Mouse (Mus musculus) intestine, postnatal 0 days (tissue): Measurements from ENCODE around the gene Ypel1. TPM values are rescaled to one million over a fixed set of nuclear protein-coding genes. Genes with fewer than 3 reads are reported as not detected.

Experiments used
- ATAC-seq: fragments of 200-750 bp; cut with Nextera tagmentation; 2 replicates; pipeline ENCODE4 v1.8.0; 2017; ENCODE audit warnings: mild to moderate bottlenecking, moderate TSS enrichment, moderate library complexity
- H3K27ac ChIP-seq: fragments of 300-500 bp; sonication (generic); 2 replicates; pipeline ENCODE4 v1.5.1; 2014; ENCODE audit warnings: mild to moderate bottlenecking, low read depth, low read length, moderate library complexity
- H3K27me3 ChIP-seq: fragments of 300-500 bp; sonication (generic); replicated peaks from 2 replicates; pipeline ENCODE4 v1.6.1; 2014; ENCODE audit warnings: low read length, mixed read lengths; ENCODE audit not compliant: control insufficient read depth, insufficient read depth
- H3K36me3 ChIP-seq: fragments of 300-500 bp; sonication (generic); 2 replicates; pipeline ENCODE4 v1.6.1; 2014; ENCODE audit warnings: mild to moderate bottlenecking, moderate library complexity; ENCODE audit not compliant: control insufficient read depth, insufficient read depth
- H3K4me1 ChIP-seq: fragments of 300-500 bp; sonication (generic); replicated peaks from 2 replicates; pipeline ENCODE4 v1.6.1; 2014; ENCODE audit warnings: antibody characterized with exemption, low read length, mixed read lengths; ENCODE audit not compliant: control insufficient read depth, insufficient read depth
- H3K4me2 ChIP-seq: fragments of 300-500 bp; sonication (generic); replicated peaks from 2 replicates; pipeline ENCODE4 v1.6.1; 2014; ENCODE audit warnings: low read depth, mild to moderate bottlenecking, moderate library complexity
- H3K4me3 ChIP-seq: fragments of 300-500 bp; sonication (generic); 2 replicates; pipeline ENCODE4 v1.5.1; 2014; ENCODE audit warnings: low read depth, low read length
- H3K9ac ChIP-seq: fragments of 300-500 bp; sonication (generic); 2 replicates; pipeline ENCODE4 v1.6.1; 2014; ENCODE audit warnings: mild to moderate bottlenecking, low read depth, low read length
- H3K9me3 ChIP-seq: fragments of 300-500 bp; sonication (generic); 2 replicates; pipeline ENCODE4 v1.6.1; 2016; ENCODE audit warnings: mixed run types; ENCODE audit not compliant: control insufficient read depth
- CTCF ChIP-seq: sonication (generic); IDR thresholded peaks from 2 replicates; pipeline ENCODE4 v1.5.1; 2016; ENCODE audit warnings: low read depth, mild to moderate bottlenecking, control low read depth, antibody characterized with exemption, moderate library complexity
- WGBS: fragments of 180-500 bp; shearing (Covaris S2); extraction: QIAGEN DNeasy Blood & Tissue Kit; methylation state at CpG from one replicate; pipeline ENCODE4 v1.1.7; 2014; 5-methylcytosine and 5-hydroxymethylcytosine counted together
- microRNA counts: library from miRNA; unstranded; fragments of <30 nt; microRNA quantifications from one replicate; lab custom pipeline; 2016
- microRNA-seq: library from miRNA; unstranded; fragments of <30 nt; microRNA quantifications from one replicate; pipeline ENCODE4, GENCODE M21; 2016
- polyA plus RNA-seq: library from polyadenylated mRNA; unstranded; fragments of >200 nt; fragmentation: Nextera tagmentation; extraction: Ambion mirVana; gene quantifications from 2 replicates; pipeline ENCODE4 v1.2.1, GENCODE M21; 2015

Ypel1 gene
- polyA plus RNA-seq, 1 experiment from 2014 or later = 3.6 TPM

GRCm38 (mm10) chr16:17132906-17133200 lies 63.4 kb downstream of the Ypel1 start:
- peak overlapping the region; percentile 76 for H3K4me3 ChIP-seq
- peak overlapping the region; percentile 99 for H3K4me2 ChIP-seq
- no peaks in the 10 kb centered on the region for H3K27me3 ChIP-seq
- H3K27ac ChIP-seq = no peak overlapping the region
- WGBS = 18% methylated on average over 7 of the region's 7 CpGs
- no peaks in the 10 kb centered on the region for H3K9me3 ChIP-seq
- H3K36me3 ChIP-seq = no peaks in the 10 kb centered on the region
- no peak overlapping the region for H3K9ac ChIP-seq
- no peak for ATAC-seq
- peaks cover 7% of the 10 kb centered on the region; the same call in 1 of the 2 replicates for H3K4me1 ChIP-seq
- no peak for TF ChIP-seq CTCF

MicroRNAs encoded within 50 kb of the gene (microRNA counts, 519-probe panel; counts per million panel counts)
- microRNA mmu-miR-130b (lab: Ali Mortazavi, UCI) = 4,751 counts per million, percentile 79 among the panel's probes with 10 or more counts
- microRNA mmu-miR-301b (lab: Ali Mortazavi, UCI) = 3,097 counts per million, percentile 35 among the panel's probes with 10 or more counts

Small RNA genes within 50 kb of the gene (microRNA-seq; reads per million reads assigned to microRNA genes)
- gene Mir130b (3,806 reads per million, percentile 89 among the genes with 10 or more reads in this experiment), gene Mir301b (41.6 reads per million, percentile 37 among the genes with 10 or more reads in this experiment)

Other genes with a start within 250 kb of the Ypel1 start
- 0.12 and 0.21 TPM in 2 replicates for gene Spag6l, start 240.2 kb upstream of the Ypel1 start, polyA plus RNA-seq
- gene Igll1, start 205.7 kb upstream of the Ypel1 start, polyA plus RNA-seq = 0.24 TPM in 1 of 2 replicates, not detected in the other
- gene Top3b, start 199.0 kb upstream of the Ypel1 start, polyA plus RNA-seq = 24.3 and 25.1 TPM in 2 replicates
- gene Vpreb1, start 198.9 kb upstream of the Ypel1 start, polyA plus RNA-seq = 0.73 and 1.5 TPM in 2 replicates
- gene Ppm1f, start 173.2 kb upstream of the Ypel1 start, polyA plus RNA-seq = 4.7 and 4.8 TPM in 2 replicates
- gene Mapk1, start 86.3 kb upstream of the Ypel1 start, polyA plus RNA-seq = 86.6 and 88.6 TPM in 2 replicates
- gene Ppil2, start 41.6 kb downstream of the Ypel1 start, polyA plus RNA-seq = 71.9 and 78.7 TPM in 2 replicates
- gene 2610318N02Rik, start 55.5 kb downstream of the Ypel1 start, polyA plus RNA-seq = 7.1 and 7.9 TPM in 2 replicates
- gene Sdf2l1, start 62.7 kb downstream of the Ypel1 start, polyA plus RNA-seq = 67.9 and 70.3 TPM in 2 replicates
- 24.6 and 28.8 TPM in 2 replicates for gene Ydjc, start 74.9 kb downstream of the Ypel1 start, polyA plus RNA-seq
- gene Ccdc116, start 77.5 kb downstream of the Ypel1 start, polyA plus RNA-seq = 1.7 and 2.0 TPM in 2 replicates
- gene Ube2l3, start 133.0 kb downstream of the Ypel1 start, polyA plus RNA-seq = 294 and 319 TPM in 2 replicates
- 0.14 and 0.21 TPM in 2 replicates for gene Rimbp3, start 138.9 kb downstream of the Ypel1 start, polyA plus RNA-seq
- gene Hic2, start 163.9 kb downstream of the Ypel1 start, polyA plus RNA-seq = 1.4 and 1.9 TPM in 2 replicates
- gene Tmem191c, start 206.4 kb downstream of the Ypel1 start, polyA plus RNA-seq = 4.8 and 7.2 TPM in 2 replicates